Mouse (Mus musculus): ENCODE results near the gene Lrrc71.

The Lrrc71 gene

DNA sequence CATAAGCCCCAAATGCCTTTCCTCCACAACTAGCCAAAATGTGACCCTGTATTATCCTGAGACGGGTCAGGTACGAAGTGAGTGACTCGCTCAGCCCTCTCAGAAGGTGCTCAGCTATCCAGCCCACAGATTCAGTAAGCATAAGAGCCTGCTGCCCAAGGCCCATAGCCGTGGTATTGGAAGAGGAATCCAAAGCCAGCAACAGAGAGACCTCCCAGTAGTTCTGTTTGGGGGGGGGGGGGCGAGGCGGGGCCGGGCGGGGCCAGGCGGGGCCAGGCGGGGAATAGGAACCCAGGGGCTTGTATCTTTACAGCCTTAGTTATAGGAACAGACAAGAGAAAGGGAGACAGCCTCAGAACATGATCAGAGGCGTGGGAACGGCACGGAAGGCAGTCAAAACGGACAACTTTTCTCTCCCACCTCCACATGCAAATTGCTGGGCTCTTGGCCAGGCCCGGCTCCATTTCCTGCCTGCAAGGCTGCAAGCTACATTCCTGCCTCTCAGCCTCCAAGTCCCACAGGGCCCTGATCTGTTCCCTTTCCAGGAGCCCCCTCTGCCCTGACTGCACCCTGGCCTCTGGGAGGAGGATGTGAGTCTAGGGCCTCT, 15.4 kb upstream of the Lrrc71 start:
- peak; percentile 59 for DNase-seq (ENCODE audit: low read depth, low spot score)

DNA sequence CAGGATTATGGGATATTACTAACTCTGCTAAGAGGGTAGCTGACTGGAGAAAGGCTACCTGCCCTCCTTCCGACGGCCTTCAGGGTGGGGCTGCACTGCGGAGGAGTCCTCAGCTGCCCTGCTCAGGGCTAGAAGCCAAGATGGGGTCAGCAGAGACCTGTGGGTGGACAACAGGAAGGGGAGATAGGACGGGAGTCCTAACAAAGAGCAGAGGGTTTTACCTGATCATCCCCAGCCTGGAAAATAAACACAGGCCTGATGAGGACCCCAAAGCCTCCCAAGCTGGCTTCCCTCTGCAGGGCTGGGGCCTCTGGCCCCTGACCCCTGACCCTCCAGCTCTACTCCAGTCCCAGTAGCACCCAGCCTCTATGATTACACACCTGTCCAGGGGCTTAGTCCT, 14.8 kb upstream of the Lrrc71 start:
- DNase-seq (ENCODE audit: low read depth, low spot score): no peak

DNA sequence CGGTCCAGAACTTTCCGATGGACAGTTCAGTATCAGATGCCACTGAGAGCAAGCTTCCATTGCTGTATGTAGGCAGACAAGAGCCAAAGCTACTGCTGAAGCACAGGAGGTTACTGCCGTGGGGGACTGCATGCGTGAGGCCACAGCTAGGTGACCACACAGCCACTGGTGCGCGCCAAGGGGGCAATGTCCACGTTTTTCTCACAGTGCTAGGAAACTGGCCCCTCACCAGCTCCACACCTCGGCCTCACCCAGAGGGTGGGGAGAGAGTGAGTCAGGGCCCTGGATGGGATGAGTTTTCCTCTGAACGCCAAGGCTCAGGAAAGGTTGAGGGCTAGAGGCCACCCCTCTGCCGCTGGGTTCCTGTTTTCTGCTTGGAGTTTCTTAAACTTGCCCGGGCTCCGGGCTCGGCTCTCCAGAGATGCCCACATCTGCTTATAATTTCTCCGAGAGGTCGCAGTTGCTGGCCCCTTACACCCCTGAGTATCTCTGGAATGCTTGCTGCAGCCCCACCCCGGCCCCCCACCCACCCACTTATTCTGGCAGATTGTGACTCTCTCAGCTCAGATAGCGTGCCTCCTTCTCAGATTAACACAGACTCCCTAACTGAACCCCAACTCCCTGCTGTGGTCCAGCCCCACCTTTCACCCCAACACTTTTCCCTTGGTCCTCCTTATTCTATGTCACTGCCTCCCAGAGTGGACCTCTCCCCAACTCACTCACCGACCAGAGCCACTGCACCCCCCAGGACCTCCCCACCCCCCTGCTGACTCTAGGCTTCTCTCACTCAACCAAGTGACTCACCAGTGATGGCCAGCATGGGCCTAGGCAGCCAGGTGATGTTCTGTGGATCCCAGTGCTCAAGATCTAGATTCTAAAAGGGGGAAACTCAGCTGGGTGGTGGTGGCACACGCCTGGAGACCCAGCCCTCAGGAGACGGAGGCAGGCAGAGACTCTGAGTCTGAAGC, 13.3 kb upstream of the Lrrc71 start:
- no peak for DNase-seq (ENCODE audit: low read depth, low spot score)

DNA sequence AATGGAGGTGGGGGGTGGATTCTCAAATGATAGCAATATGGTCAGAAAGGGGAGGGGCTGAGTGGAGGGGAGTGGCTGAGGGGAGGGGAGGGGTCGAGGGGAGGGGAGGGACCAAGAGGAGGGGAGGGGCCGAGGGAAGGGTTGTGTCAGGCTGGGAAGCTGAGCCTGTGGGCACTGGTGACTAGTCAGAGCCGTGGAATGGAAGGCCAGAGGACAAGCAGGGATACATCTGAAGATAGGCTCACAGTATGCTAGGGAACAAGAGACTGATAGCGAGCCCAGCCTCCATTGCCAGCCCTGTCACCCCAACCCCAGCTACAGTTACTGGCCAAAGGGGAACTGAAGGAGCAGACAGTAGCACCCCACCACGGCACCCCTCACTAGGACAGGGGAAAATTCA, 10.2 kb upstream of the Lrrc71 start:
- DNase-seq (ENCODE audit: low read depth, low spot score): no peak

DNA sequence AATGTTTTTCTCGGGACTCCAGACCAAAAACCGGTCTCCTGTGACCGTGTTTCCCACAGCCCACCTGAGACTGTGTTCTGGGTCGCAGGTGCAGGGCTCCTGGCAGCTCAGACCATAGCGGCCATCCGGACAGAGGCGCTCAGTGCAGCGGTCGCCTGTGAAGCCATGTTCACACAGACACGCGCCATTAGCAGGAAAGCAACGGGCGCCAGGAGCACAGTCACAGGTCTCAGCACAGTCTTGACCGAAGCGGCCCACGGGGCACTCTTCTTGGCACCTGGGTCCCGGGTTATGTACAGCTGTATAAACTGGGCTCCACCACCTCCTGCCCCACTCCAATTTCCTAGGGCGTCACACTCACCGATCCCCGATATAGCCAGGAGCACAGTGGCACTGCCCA, 8.1 kb upstream of the Lrrc71 start:
- no peak for DNase-seq (ENCODE audit: low read depth, low spot score)

DNA sequence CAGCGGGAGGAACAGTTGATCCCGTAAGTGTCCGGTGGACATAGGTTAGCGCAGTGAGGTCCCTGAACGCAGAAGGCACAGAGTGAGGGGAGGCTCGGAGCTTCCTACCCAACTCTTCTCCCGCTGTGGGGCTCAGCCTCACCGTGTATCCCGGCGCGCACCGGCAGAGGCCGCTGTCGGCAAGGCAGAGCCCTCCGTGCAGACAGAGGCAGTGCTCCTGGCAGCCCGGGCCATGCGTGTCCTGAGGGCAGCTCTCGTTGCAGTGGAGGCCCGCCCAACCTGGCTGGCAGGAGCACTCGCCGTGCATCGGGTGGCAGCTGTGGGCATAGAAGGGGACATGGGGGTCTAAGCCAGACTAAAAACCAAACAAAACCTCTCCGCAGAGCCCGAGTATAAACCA, 7.5 kb upstream of the Lrrc71 start:
- peak; percentile 81 for DNase-seq (ENCODE audit: low read depth, low spot score)

DNA sequence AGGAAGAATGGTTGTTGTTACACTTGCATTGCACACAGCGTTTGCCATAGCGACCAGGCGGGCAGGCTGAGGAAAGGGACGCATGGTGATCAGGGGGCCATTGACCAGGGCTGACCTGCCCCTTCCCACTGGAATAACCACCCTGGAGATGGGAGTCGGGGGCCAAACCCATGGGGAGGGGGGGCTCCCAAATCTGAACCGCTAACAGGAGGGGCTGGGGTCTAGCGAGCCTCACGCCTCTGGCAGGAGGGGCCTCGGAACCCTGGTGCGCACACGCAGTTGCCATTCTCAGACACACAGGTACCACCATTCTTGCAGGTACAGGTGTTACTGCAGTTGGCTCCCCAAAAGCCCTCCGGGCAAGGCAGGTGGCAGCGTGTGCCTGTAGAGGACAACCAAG, 5.4 kb upstream of the Lrrc71 start:
- no peak for DNase-seq (ENCODE audit: low read depth, low spot score)

DNA sequence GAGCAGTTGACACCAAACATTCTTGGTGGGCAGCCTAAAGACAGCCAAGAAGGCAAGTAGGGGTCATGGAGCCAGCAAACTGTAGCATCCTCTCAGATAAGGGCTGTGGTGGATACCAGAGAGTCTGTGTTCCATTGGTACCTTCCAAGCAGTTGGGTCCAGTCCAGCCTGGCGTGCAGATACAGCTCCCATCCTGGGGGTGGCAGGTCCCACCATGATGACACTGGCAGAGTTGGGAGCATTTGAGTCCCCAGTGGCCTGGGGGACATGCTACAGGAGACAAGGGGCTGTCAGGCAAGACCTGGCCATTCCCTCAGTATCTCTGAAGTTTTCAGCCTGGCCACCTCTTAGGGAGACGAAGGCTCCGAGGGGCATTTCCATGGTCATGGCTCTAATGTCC, 4.1 kb upstream of the Lrrc71 start:
- no peak for DNase-seq (ENCODE audit: low read depth, low spot score)

DNA sequence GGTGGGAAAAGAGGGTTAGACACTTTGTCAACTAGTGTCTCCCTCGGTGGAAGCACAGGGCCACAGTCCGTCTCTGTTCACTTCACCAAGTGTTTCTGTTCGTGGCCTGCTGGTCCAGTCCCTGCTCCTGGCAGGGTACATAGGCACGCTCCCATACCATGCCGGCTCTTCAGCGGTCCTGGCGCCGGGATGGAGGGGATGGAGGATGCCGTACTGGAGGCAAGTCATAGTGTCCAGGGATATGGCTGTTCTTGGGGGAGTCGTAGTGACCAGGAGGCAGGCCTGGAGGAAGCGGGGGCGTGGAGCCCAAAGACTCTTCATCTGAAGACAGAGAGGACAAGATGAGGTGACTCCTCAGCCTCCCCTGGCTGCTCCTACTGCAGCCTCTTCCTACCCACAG, 1.6 kb upstream of the Lrrc71 start:
- DNase-seq (ENCODE audit: low read depth, low spot score): no peak

DNA sequence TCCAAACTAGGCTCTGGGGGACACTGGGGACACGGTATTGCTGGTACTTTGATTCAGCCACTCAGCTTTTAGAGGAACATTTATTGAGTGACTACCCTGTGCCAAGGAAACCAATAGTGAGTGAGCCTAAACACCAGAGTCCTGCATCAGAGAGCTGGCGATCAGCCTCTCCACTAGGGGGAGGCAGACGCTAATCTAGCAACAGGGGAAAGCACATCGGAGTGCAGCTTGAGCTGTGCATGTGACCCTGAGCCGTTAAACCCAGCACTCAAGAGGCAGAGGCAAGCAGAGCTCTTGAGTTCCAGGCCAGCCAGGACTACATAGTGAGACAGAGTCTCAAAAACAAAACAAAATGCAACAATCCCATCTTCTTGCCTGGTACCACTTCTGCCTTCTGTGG, 611 bp upstream of the Lrrc71 start:
- peak; percentile 40 for DNase-seq (ENCODE audit: low read depth, low spot score)

DNA sequence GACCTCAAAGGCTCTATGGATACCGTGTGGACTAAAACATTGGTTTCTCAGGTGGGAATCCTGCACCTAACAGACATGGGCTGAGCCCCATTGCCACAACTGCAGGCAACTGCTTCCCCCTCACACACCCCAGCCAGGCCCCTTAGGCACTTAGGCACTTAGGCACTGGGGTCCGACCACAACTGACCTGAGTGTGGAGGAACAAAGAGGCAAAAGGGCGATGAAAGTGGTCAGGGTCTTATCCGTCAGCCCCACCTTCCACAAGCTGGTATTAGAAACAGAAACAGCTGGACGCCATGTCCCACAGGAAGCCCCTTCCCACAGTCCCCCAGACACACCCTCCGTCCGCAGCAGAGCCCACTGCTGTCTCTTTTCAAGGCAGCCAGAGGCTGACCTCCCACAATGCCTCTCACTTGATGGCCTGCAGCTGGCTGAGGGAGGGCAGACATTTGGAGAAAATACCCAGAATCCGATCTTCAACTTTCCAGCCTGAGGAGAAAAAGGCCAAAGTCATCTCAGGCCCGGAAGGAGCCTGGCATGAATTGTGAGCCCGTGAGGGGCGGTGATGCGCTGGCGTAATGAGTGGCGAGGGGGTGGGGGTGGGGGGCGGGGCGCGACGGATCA, 3.3 kb downstream of the Lrrc71 start:
- peak; percentile 36 for DNase-seq (ENCODE audit: low read depth, low spot score)

DNA sequence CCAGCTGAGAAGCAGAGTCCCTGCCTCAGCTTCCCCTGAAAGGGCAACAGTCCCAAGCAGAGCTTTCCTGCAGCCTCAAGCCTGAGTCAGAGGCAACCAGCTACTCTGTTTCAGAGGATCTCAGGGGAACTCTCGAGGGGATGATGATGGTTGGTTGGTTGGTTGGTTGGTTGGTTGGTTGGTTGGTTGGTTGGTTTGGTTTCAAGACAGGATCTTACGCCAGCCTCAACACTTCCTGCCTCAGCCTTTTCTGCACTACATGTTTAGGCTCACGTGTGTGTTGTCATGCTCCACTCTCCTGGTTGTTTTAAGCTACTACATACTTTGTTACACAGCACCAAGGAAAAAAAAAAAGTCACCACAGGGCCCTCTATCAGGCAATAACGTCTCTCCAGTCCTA, 4.5 kb downstream of the Lrrc71 start:
- DNase-seq (ENCODE audit: low read depth, low spot score): no peak

DNA sequence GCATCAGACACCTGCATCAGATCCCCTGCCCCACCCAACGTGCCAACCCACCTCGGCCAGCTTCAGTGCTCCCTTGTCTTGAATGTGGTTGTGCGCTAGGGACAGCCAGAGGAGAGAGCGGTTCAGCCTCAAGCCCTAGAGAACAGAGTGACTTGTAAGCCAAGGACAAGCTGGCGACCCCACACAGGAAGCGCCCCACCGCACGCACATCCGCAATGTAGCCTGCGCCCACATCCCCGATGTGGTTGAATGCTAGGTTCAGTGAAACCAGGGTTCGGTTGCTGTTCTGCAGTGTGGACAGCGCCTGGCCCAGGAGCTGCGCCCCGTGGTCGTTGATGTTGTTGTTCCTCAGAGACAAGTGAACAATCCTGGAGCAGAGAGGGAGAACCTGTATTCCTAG, 5.7 kb downstream of the Lrrc71 start:
- DNase-seq (ENCODE audit: low read depth, low spot score): no peak

DNA sequence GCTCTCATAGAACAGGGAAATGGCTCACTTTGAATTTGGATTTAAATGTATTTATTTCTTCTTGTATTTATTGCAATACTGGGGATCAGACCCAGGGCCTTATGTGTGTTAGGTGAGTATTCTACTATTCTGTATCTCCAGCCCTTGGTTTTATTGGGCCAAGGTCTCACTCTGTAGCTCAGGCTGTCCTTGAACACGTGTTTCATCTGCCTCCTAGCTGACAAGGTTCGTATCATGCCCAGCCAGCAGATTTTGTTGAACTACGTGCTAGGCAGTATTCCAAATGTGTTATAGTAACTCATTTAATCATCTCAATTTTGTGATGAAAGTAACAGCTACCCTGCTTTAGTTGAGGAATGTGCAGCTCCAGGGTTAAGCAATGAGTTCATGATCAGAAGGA, 6.4 kb downstream of the Lrrc71 start:
- DNase-seq (ENCODE audit: low read depth, low spot score): no peak

DNA sequence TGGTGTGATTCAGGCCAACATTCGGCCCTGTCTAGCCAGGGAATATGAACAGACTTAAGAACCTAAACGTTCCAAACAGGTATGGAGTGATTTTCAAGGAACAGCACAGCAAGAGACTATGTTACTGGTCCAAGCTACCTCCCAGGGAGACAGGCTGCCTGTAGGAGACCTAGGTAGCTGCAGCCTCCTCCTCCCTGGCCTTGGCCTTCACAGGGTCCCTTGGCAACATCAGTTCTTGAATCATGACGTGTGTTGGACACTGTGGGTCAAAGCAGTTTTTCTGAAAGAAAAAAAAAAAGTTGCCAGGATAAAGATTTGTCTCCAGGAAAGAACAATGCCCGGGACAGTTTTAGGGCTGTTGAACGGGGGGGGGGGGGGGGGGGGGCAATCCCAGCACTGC, 9.5 kb downstream of the Lrrc71 start:
- DNase-seq (ENCODE audit: low read depth, low spot score): no peak

DNA sequence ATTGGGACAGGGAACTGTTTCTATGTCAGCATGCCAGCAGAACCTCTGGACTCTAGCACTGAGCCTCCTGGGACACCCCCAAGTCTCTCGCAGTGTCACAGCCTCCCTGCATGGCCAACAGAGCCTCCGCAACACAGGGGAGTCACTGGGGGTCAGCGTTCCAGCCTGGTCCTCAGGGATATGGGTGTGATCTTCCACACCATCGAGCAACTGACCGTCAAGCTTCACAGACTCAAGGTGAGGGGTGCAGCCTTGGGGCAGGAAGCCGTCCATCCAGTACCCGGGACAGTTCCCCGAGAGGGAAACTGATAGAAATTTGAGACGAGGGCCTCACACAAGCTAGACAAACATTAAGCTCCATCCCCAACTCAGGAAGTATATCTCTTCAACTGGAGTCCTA, 13.1 kb downstream of the Lrrc71 start:
- DNase-seq (ENCODE audit: low read depth, low spot score): no peak

DNA sequence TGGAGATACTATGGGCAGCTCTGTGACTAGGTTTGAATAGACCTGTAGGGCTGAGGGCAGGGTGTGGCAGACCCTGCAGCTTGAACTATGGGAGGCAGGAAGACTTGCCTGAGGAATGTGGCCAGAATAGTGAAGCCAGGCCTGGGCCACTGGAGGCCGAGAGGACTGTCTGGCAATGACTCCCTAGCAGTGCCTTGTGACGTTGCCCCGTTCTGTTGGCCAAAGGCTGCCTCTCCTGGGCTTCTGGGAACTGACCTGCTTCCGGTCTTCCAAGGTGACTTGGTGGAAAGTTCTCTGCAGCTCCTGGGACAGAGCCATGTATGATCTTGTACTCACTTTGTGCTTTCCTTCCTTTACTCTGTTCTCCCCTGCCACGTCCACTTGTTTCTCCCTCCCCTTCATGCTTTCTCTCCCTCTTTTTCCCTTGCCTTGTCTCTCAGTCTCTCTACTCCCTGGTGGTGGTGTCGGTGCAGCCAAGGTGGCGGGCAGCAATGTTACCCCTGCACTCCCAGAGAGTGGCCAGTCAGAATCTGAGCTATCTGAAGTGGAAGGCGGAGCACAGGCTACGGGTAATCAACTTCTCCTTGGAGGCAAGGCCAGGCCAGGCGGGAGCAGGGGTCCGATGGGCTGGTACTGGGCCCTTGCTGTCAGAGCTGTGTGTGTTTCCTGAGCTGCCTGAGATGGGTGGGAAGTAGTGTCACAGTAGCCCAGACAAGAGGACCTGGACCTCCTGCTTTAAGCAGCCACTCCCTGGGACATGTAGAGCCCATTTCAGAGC, 14.3 kb downstream of the Lrrc71 start:
- no peak for DNase-seq (ENCODE audit: low read depth, low spot score)

DNA sequence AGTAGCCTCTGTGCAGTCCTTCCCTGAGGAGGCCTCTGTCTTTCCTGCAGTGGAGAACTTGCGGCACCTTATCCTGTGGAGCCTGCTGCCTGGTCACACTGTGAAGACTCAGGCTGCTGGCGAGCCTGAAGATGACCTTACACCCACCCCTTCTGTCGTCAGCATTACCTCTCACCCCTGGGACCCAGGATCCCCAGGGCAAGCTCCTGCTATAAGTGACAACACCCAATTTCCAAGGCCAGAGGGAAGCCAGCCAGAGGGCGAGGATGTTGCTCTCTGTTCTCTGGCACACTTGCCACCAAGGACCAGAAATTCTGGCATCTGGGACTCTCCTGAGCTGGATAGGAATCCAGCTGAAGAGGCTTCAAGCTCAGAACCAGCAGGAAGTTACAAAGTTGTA, 15.3 kb downstream of the Lrrc71 start:
- DNase-seq (ENCODE audit: low read depth, low spot score): no peak

DNA sequence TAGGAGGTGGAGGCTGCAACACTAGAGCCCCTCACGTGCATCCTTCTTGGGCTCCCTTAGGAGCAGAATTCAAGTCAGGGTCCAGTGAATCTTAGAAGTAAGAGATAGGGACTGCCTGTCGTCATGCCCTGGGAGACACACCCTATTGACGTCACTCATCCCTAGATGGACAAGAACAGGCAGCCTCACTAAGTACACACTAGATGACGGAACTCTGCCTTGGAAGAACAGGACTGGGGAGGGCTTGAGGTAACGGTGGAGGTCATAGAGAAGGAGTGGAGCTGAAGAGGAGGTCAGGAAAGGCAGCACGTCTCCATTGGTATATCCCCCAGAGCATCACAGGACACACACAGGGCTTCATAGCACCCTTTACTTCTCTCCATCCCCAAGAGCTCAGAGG, 19.7 kb downstream of the Lrrc71 start:
- no peak for DNase-seq (ENCODE audit: low read depth, low spot score)

DNA sequence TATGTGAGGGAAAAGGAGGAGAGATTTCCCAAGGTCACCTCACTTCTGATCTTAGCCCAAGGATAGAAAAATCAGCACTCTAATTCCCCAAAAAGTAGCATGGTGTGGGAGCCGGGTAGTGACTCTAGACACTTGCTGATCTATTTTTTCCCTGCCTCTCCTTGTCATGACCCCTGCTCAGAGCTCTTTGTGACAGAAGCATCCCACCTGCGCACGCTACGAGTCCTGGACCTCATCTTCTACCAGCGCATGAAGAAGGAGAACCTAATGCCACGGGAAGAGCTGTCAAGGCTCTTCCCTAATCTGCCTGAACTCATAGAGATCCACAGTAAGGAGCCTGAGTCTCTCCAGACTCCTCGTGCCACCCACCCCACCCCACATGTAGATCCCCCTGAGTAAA, 22.2 kb downstream of the Lrrc71 start:
- DNase-seq (ENCODE audit: low read depth, low spot score): no peak

DNA sequence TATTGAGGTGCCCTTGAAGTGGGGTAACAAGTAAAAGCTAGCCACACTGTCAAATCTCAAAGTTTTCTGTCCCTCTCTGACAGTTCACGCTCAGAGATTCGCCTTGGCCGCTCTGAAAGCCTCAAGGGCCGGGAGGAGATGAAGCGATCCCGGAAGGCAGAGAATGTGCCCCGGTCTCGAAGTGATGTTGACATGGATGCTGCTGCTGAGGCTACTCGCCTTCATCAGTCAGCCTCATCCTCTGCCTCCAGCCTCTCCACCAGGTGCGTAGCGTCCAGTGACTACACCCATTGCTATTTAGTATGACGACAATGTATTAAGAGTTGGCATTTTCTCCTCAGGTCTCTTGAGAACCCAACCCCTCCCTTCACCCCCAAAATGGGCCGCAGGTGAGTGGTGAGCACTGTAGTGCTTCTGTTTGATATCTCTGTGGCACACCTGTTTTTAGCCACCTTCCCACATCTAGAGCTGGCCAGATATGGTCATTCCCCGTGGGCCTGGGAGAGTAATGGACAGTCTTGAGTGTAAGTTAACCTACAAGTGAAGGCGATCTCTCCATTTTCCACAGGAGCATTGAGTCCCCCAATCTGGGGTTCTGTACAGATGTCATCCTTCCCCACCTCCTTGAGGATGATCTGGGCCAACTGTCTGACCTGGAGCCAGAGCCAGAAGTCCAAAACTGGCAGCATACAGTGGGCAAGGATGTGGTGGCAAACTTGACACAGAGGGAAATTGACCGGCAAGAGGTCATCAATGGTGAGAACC, 22.8 kb downstream of the Lrrc71 start:
- no peak for DNase-seq (ENCODE audit: low read depth, low spot score)

Data from mesoderm, embryonic 11.5 days (tissue).